Mouse (Mus musculus) hindbrain, embryonic 11.5 days (tissue): ENCODE measurements around the gene Mgrn1. TPM values are rescaled to one million over a fixed set of nuclear protein-coding genes. Genes with fewer than 3 reads are reported as not detected.

Source experiments
- ATAC-seq: fragments of 200-750 bp; cut with Nextera tagmentation; 2 replicates; pipeline ENCODE4 v1.8.0; 2017; ENCODE audit warnings: mild to moderate bottlenecking, moderate TSS enrichment, moderate library complexity; ENCODE audit not compliant: low FRiP score
- DNase-seq: peaks from one replicate; pipeline ENCODE4 v3.0.0-alpha.2; 2015; ENCODE audit warnings: low spot score
- H3K27ac ChIP-seq: fragments of 300-500 bp; sonication (generic); 2 replicates; pipeline ENCODE4 v1.5.1; 2014; ENCODE audit warnings: mild to moderate bottlenecking, low read depth, low read length
- H3K27me3 ChIP-seq: fragments of 300-500 bp; sonication (generic); 2 replicates; pipeline ENCODE4 v1.6.1; 2014; ENCODE audit warnings: mild to moderate bottlenecking, low read length, moderate library complexity, mixed read lengths; ENCODE audit not compliant: control insufficient read depth, insufficient read depth
- H3K36me3 ChIP-seq: fragments of 300-500 bp; sonication (generic); 2 replicates; pipeline ENCODE4 v1.6.1; 2014; ENCODE audit warnings: mild to moderate bottlenecking, low read length, moderate library complexity, mixed read lengths; ENCODE audit not compliant: control insufficient read depth, insufficient read depth
- H3K4me1 ChIP-seq: fragments of 300-500 bp; sonication (generic); replicated peaks from 2 replicates; pipeline ENCODE4 v1.6.1; 2014; ENCODE audit warnings: low read length, mixed read lengths; ENCODE audit not compliant: control insufficient read depth, insufficient read depth
- H3K4me2 ChIP-seq: fragments of 300-500 bp; sonication (generic); replicated peaks from 2 replicates; pipeline ENCODE4 v1.6.1; 2014; ENCODE audit warnings: mild to moderate bottlenecking, low read depth, low read length
- H3K4me3 ChIP-seq: fragments of 300-500 bp; sonication (generic); 2 replicates; pipeline ENCODE4 v1.5.1; 2014; ENCODE audit warnings: low read depth, low read length
- H3K9ac ChIP-seq: fragments of 300-500 bp; sonication (generic); 2 replicates; pipeline ENCODE4 v1.6.1; 2014; ENCODE audit warnings: low read depth, low read length
- H3K9me3 ChIP-seq: fragments of 300-500 bp; sonication (generic); 2 replicates; pipeline ENCODE4 v1.6.1; 2016; ENCODE audit warnings: low read length; ENCODE audit not compliant: control insufficient read depth
- WGBS: fragments of 180-500 bp; shearing (Covaris S2); extraction: QIAGEN DNeasy Blood & Tissue Kit; methylation state at CpG from one replicate; pipeline ENCODE4 v1.1.7; 2014; 5-methylcytosine and 5-hydroxymethylcytosine counted together
- polyA plus RNA-seq: library from polyadenylated mRNA; unstranded; fragments of >200 nt; fragmentation: Nextera tagmentation; extraction: Ambion mirVana; gene quantifications from 2 replicates; pipeline ENCODE4 v1.2.1, GENCODE M21; 2014

Mgrn1 gene
- polyA plus RNA-seq, result 61.3 and 68.8 TPM in 2 replicates

- under 1% methylated on average over 62 of the region's 74 CpGs for WGBS
- H3K9me3 ChIP-seq, result no peaks in the 10 kb centered on the region
- ATAC-seq, result peak; percentile 92
- H3K36me3 ChIP-seq, result no peaks in the 10 kb centered on the region
- H3K27ac ChIP-seq, result peak within 1 kb of the TSS; percentile 80
- H3K27me3 ChIP-seq, result no peaks in the 10 kb centered on the region
- H3K4me3 ChIP-seq, result peak within 1 kb of the TSS; percentile 86
- peak within 1 kb of the TSS; percentile 64 for H3K4me2 ChIP-seq
- H3K4me1 ChIP-seq, result peaks cover 2% of the 10 kb centered on the region; the same call in 1 of the 2 replicates
- peak within 1 kb of the TSS; percentile 88 for H3K9ac ChIP-seq
- peak; percentile 94 for DNase-seq
These were observed at the start of gene Mgrn1 for GRCm38 (mm10) chr16:4885760-4886689. Mgrn1 (plus strand) TSS chr16:4886249.

GRCm38 (mm10) chr16:4837631-4838030 lies 48.4 kb upstream of the Mgrn1 start:
- Histone ChIP-seq H3K9me3 (no peaks in the 10 kb centered on the region), H3K4me3 (no peak overlapping the region), H3K27ac (no peak overlapping the region), H3K36me3 (no peaks in the 10 kb centered on the region), H3K9ac (no peak overlapping the region), H3K4me2 (no peak overlapping the region), H3K27me3 (no peaks in the 10 kb centered on the region), H3K4me1 (no peaks in the 10 kb centered on the region; the same call in 1 of the 2 replicates)
- DNase-seq, result no peak
- no peak for ATAC-seq
- whole genome bisulfite sequencing, result 83% methylated on average over 3 of the region's 3 CpGs

DNA sequence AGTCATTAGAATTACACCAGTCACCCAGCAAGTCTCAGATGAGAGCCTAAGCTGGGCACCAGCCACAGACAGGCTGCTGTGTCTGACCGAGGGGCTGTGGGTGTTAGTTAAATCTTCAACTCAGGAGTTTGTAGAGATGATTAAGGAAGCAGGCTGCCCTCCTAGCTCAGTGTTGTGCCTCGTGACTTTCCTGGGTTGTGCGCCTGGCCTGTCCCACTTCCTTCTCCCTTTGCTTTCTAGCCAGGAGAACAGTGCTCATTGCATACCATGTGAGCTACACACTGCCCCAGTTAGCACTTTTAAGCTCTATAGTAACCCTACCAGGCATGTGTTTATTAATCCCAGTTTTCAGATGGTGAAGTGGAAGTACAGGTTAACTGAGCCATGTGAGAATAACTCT lies 46.5 kb upstream of the Mgrn1 start:
- Histone ChIP-seq H3K27me3 (no peaks in the 10 kb centered on the region), H3K4me1 (no peaks in the 10 kb centered on the region; the same call in 1 of the 2 replicates), H3K27ac (no peak overlapping the region), H3K4me3 (no peak overlapping the region), H3K9me3 (no peaks in the 10 kb centered on the region), H3K4me2 (no peak overlapping the region), H3K9ac (no peak overlapping the region), H3K36me3 (no peaks in the 10 kb centered on the region)
- ATAC-seq (no peak), DNase-seq (no peak)
- 80% methylated on average over 3 of the region's 3 CpGs for WGBS

DNA sequence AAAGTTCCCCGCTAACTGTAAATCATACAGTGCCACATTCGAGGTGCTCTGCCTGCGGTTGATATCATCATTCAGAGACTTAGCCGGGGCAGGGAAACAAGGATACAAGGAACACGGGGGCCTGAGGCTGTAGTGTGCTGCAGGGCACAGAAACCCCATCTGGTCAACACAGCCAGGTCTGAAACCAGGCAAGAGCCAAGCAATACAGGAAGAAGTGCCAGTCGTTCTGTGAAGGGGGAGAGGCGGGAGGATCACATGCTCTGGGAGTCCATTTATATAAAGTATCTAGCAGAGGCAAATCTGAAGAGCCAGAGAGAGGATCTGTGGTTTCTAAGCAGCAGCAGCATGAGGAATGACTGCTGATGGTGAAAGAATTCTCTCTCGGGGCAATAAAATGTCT lies 45.8 kb upstream of the Mgrn1 start:
- H3K9me3 ChIP-seq, result no peaks in the 10 kb centered on the region
- H3K4me3 ChIP-seq, result no peak overlapping the region
- 85% methylated on average over 8 of the region's 8 CpGs for WGBS
- no peaks in the 10 kb centered on the region for H3K27me3 ChIP-seq
- no peak for ATAC-seq
- no peaks in the 10 kb centered on the region for H3K36me3 ChIP-seq
- H3K9ac ChIP-seq, result no peak overlapping the region
- H3K4me2 ChIP-seq, result no peak overlapping the region
- no peak for DNase-seq
- no peak overlapping the region for H3K27ac ChIP-seq
- no peaks in the 10 kb centered on the region; the same call in 1 of the 2 replicates for H3K4me1 ChIP-seq

DNA sequence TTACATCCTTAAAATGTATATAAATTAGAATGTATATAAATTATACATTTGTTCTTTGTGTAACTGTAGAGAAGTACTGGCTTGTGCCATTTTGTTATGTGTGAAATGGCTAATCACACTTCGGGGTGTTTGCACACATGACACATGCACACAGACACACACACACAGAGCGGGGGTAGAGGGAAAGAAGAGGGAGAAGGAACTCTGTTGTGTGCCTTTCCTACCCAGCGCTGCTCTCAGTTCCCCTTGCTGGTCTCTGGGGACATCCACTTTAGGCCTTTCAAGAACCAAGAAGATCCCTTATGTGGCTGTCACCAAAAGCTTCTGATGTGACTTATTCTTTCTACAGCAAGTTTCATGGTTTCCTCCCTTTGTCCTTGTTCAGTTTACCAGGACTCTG lies 39.0 kb upstream of the Mgrn1 start:
- no peak overlapping the region for H3K4me2 ChIP-seq
- no peaks in the 10 kb centered on the region for H3K4me1 ChIP-seq
- H3K27ac ChIP-seq, result no peak overlapping the region
- H3K4me3 ChIP-seq, result no peak overlapping the region
- no peaks in the 10 kb centered on the region for H3K36me3 ChIP-seq
- no peak for ATAC-seq
- DNase-seq, result no peak
- no peaks in the 10 kb centered on the region for H3K27me3 ChIP-seq
- no peak overlapping the region for H3K9ac ChIP-seq
- 86% methylated on average over 3 of the region's 3 CpGs for WGBS
- no peaks in the 10 kb centered on the region for H3K9me3 ChIP-seq

GRCm38 (mm10) chr16:4848090-4848489 lies 38.0 kb upstream of the Mgrn1 start:
- H3K9ac ChIP-seq, result no peak overlapping the region
- H3K36me3 ChIP-seq, result no peaks in the 10 kb centered on the region
- no peak overlapping the region for H3K4me2 ChIP-seq
- H3K27me3 ChIP-seq, result no peaks in the 10 kb centered on the region
- no peaks in the 10 kb centered on the region for H3K4me1 ChIP-seq
- ATAC-seq (no peak), DNase-seq (no peak)
- H3K4me3 ChIP-seq, result no peak overlapping the region
- no peaks in the 10 kb centered on the region for H3K9me3 ChIP-seq
- no peak overlapping the region for H3K27ac ChIP-seq
- WGBS, result 84% methylated on average over 2 of the region's 2 CpGs

DNA sequence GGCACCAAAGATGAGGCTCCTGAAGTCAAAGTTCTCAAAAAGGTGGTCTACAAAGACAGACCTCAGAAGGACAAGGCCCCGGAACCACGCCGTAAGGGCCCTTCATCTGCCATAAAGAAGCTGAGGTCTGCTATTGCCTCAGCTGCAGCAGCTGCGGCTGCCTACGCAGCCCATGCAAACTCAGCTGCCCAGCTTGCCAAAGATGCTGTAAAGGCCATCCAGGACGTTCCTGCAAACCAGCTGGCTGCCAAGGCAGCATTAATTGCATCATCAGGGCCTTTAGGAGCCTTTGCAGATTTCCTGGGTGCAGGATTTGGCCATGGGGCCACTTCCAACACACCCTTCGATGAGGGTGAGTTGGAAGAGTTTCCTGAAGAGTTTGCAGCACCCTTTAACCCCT lies 35.7 kb upstream of the Mgrn1 start:
- Histone ChIP-seq H3K36me3 (no peaks in the 10 kb centered on the region), H3K9ac (no peak overlapping the region)
- DNase-seq, result no peak

DNA sequence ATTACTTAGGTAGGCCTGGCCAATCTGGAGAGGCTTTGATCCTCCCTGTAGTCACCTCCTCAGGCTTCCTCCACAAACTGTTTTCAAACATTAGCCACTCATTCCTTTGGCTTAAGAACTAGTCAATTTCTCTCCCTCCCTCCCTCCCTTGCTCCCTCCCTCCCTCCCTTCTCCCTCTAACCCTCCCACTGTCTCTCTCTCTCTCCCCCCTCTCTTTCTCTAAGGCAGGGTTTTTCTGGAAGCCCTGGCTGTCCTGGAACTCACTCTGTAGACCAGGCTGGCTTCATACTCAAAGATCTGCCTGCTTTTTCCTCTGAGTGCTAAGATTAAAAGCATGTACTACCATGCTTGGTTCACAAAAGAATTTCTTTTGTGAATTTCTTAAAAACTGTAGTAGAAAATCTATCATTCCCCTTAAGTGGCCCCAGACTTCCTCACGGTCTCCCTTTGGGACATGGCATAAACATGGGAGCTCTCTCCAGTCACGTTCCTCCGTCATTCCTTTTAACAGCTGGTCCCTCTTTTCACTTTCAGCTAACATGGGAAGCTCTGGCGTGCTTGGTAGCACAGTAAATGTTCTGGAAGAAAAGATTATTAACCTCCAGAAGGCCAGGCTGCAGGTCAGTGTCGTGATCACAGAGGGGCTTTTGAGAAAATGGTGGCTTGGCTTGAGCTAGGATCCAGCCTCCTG lies 35.0 kb upstream of the Mgrn1 start:
- WGBS, result 63% methylated on average over 5 of the region's 5 CpGs
- Histone ChIP-seq H3K4me1 (no peaks in the 10 kb centered on the region), H3K4me2 (no peak overlapping the region), H3K4me3 (no peak overlapping the region), H3K9ac (no peak overlapping the region), H3K36me3 (no peaks in the 10 kb centered on the region), H3K27me3 (no peaks in the 10 kb centered on the region), H3K9me3 (no peaks in the 10 kb centered on the region), H3K27ac (no peak overlapping the region)
- DNase-seq (no peak), ATAC-seq (no peak)

More for the DNA sequence above, 35.7 kb upstream of the Mgrn1 start:
- Histone ChIP-seq H3K27ac (no peak overlapping the region), H3K4me2 (no peak overlapping the region), H3K9me3 (no peaks in the 10 kb centered on the region), H3K27me3 (no peaks in the 10 kb centered on the region), H3K4me3 (no peak overlapping the region), H3K4me1 (no peaks in the 10 kb centered on the region)
- WGBS, result 83% methylated on average over 7 of the region's 7 CpGs
- no peak for ATAC-seq
